Comparison of ENCODE assay signal across 24 mouse cellular contexts in genomic region chr5:13347068-13347467, GRCm38 (mm10).
DNase-seq lines count a peak whose midpoint lies in the region; ATAC-seq lines count a peak whose summit lies in the region.
"Had no signal": no experiment of that assay in that cellular context is flagged by ENCODE, and none has a peak within 500 bp of the region (broad histone marks: within the 10 kb centered on the region; RNA-seq: fewer than 3 reads in every experiment).

No protein-coding gene starts in this region.

- no peaks in the 10 kb centered on the region for H3K9me3 ChIP-seq in embryonic facial prominence, embryonic 14.5 days (ENCODE audit: control insufficient read depth, low read length)
- no peaks in the 10 kb centered on the region for H3K9me3 ChIP-seq in embryonic facial prominence, embryonic 10.5 days
- no peaks in the 10 kb centered on the region for H3K9me3 ChIP-seq in limb, embryonic 12.5 days
- H3K9me3 ChIP-seq in limb, embryonic 10.5 days (replicated peaks), result no peaks in the 10 kb centered on the region
- H3K9me3 ChIP-seq in lung, embryonic 16.5 days (ENCODE audit: control insufficient read depth, low read length), result no peaks in the 10 kb centered on the region
- H3K9me3 ChIP-seq: embryonic facial prominence, embryonic 13.5 days; forebrain, embryonic 13.5 days; forebrain, embryonic 15.5 days; G1E had no signal

- no peak overlapping the region for H3K9ac ChIP-seq in embryonic facial prominence, embryonic 14.5 days (ENCODE audit: low read depth, low read length)
- H3K9ac ChIP-seq in limb, embryonic 12.5 days (replicated peaks), result no peak overlapping the region
- no peak overlapping the region for H3K9ac ChIP-seq in lung, embryonic 16.5 days (ENCODE audit: low read length)
- H3K9ac ChIP-seq: embryonic facial prominence, embryonic 13.5 days; forebrain, embryonic 13.5 days; forebrain, embryonic 15.5 days; forebrain, postnatal 0 days had no signal

- WGBS in embryonic facial prominence, embryonic 14.5 days, result 36% methylated on average over 4 of the region's 4 CpGs
- WGBS in embryonic facial prominence, embryonic 10.5 days, result 82% methylated on average over 4 of the region's 4 CpGs
- WGBS in limb, embryonic 12.5 days, result 36% methylated on average over 4 of the region's 4 CpGs
- WGBS in limb, embryonic 10.5 days, result 81% methylated on average over 4 of the region's 4 CpGs
- 46% methylated on average over 4 of the region's 4 CpGs for WGBS in lung, embryonic 16.5 days

- no peaks in the 10 kb centered on the region for H3K36me3 ChIP-seq in embryonic facial prominence, embryonic 14.5 days (ENCODE audit: control insufficient read depth, insufficient read depth, low read length)
- no peaks in the 10 kb centered on the region for H3K36me3 ChIP-seq in embryonic facial prominence, embryonic 10.5 days (replicated peaks)
- no peaks in the 10 kb centered on the region for H3K36me3 ChIP-seq in limb, embryonic 12.5 days
- H3K36me3 ChIP-seq in limb, embryonic 10.5 days, result no peaks in the 10 kb centered on the region
- H3K36me3 ChIP-seq in lung, embryonic 16.5 days (ENCODE audit: control insufficient read depth, insufficient read depth, low read length), result no peaks in the 10 kb centered on the region
- H3K36me3 ChIP-seq: embryonic facial prominence, embryonic 13.5 days; forebrain, embryonic 15.5 days; G1E had no signal

- peak; percentile 31 for DNase-seq in embryonic facial prominence, embryonic 14.5 days (ENCODE audit: low spot score)
- DNase-seq in embryonic facial prominence, embryonic 10.5 days (ENCODE audit: low spot score), result no peak
- no peak for DNase-seq in limb, embryonic 10.5 days (ENCODE audit: low spot score)
- DNase-seq in lung, postnatal 14 days, result no peak
- DNase-seq: adrenal gland, adult 8-10 months; adrenal gland, postnatal 14 days; adrenal gland, postnatal 36 days; B cell, adult 2 months; cerebellum, adult 11-12 months; cerebellum, adult 2 months; cerebellum, adult 9-10 months; cerebellum, postnatal 10 days; cerebellum, postnatal 25 days; forebrain, postnatal 0 days had no signal

- no peak overlapping the region for H3K4me3 ChIP-seq in embryonic facial prominence, embryonic 14.5 days (ENCODE audit: low read depth, low read length)
- no peak overlapping the region for H3K4me3 ChIP-seq in embryonic facial prominence, embryonic 10.5 days
- H3K4me3 ChIP-seq in limb, embryonic 12.5 days (replicated peaks), result no peak overlapping the region
- no peak overlapping the region for H3K4me3 ChIP-seq in limb, embryonic 10.5 days
- H3K4me3 ChIP-seq in lung, embryonic 16.5 days (ENCODE audit: low read length), result no peak overlapping the region
- H3K4me3 ChIP-seq: embryonic facial prominence, embryonic 13.5 days; forebrain, embryonic 13.5 days; forebrain, embryonic 15.5 days had no signal

- 0 out of 2 replicates have a peak, but pooled peaks cover 3% of the 10 kb centered on the region for H3K4me1 ChIP-seq in embryonic facial prominence, embryonic 14.5 days (ENCODE audit: control insufficient read depth, insufficient read depth, low read length)
- H3K4me1 ChIP-seq in embryonic facial prominence, embryonic 10.5 days, result 0 out of 2 replicates have a peak, but pooled peaks cover 2% of the 10 kb centered on the region
- H3K4me1 ChIP-seq in limb, embryonic 12.5 days (replicated peaks), result no peaks in the 10 kb centered on the region
- peaks cover 3% of the 10 kb centered on the region; the same call in 1 of the 2 replicates for H3K4me1 ChIP-seq in limb, embryonic 10.5 days
- H3K4me1 ChIP-seq in lung, embryonic 16.5 days (replicated peaks; ENCODE audit: control insufficient read depth, insufficient read depth, low read length), result peaks cover 2% of the 10 kb centered on the region; the same call in 1 of the 2 replicates
- H3K4me1 ChIP-seq: forebrain, embryonic 13.5 days; forebrain, embryonic 15.5 days had no signal

- H3K27ac ChIP-seq in embryonic facial prominence, embryonic 14.5 days (replicated peaks; ENCODE audit: low read depth, low read length), result no peak overlapping the region
- no peak overlapping the region for H3K27ac ChIP-seq in embryonic facial prominence, embryonic 10.5 days (replicated peaks)
- no peak overlapping the region for H3K27ac ChIP-seq in limb, embryonic 12.5 days
- H3K27ac ChIP-seq in limb, embryonic 10.5 days, result no peak overlapping the region
- H3K27ac ChIP-seq in lung, embryonic 16.5 days (ENCODE audit: low read length), result no peak overlapping the region
- H3K27ac ChIP-seq: embryonic facial prominence, embryonic 13.5 days; forebrain, embryonic 13.5 days; forebrain, embryonic 15.5 days had no signal

- no peak for ATAC-seq in embryonic facial prominence, embryonic 14.5 days (ENCODE audit: low read depth)
- peak; percentile 63; the same call in 1 of the 2 replicates for ATAC-seq in limb, embryonic 12.5 days (ENCODE audit: insufficient number of reproducible peaks, insufficient read depth, low FRiP score, low TSS enrichment, low read depth)
- ATAC-seq in lung, embryonic 16.5 days (ENCODE audit: low read depth), result peak; percentile 31; the same call in 1 of the 2 replicates
- ATAC-seq: activated CD4-positive, CD25-positive, alpha-beta regulatory T cell, adult 4 months; CD4-positive, CD25-positive, alpha-beta regulatory T cell, adult 4 months; forebrain, embryonic 13.5 days; forebrain, embryonic 15.5 days; forebrain, postnatal 0 days; Patski had no signal

- H3K27me3 ChIP-seq in embryonic facial prominence, embryonic 14.5 days (replicated peaks; ENCODE audit: control insufficient read depth, insufficient read depth, low read length), result no peaks in the 10 kb centered on the region
- H3K27me3 ChIP-seq in embryonic facial prominence, embryonic 10.5 days (replicated peaks; ENCODE audit: low read depth, poor library complexity, severe bottlenecking), result no peaks in the 10 kb centered on the region
- H3K27me3 ChIP-seq in limb, embryonic 12.5 days, result no peaks in the 10 kb centered on the region
- no peaks in the 10 kb centered on the region for H3K27me3 ChIP-seq in limb, embryonic 10.5 days (ENCODE audit: low read depth, poor library complexity, severe bottlenecking)
- no peaks in the 10 kb centered on the region for H3K27me3 ChIP-seq in lung, embryonic 16.5 days (ENCODE audit: control insufficient read depth, insufficient read depth, low read depth, low read length)
- H3K27me3 ChIP-seq: CH12.LX; embryonic facial prominence, embryonic 13.5 days; forebrain, embryonic 13.5 days; forebrain, embryonic 15.5 days; Patski had no signal

- H3K4me2 ChIP-seq in embryonic facial prominence, embryonic 14.5 days (ENCODE audit: low read depth, low read length), result no peak overlapping the region
- no peak overlapping the region for H3K4me2 ChIP-seq in limb, embryonic 12.5 days
- H3K4me2 ChIP-seq in lung, embryonic 16.5 days (ENCODE audit: low read depth, low read length), result no peak overlapping the region
- H3K4me2 ChIP-seq: embryonic facial prominence, embryonic 13.5 days; forebrain, embryonic 13.5 days; forebrain, embryonic 15.5 days had no signal
